8 mouse cellular contexts compared by ENCODE assay signal in genomic region chr10:42278307-42278850, GRCm38 (mm10). TPM values are rescaled to one million over a fixed set of nuclear protein-coding genes. Genes with fewer than 3 reads are reported as not detected.
DNase-seq lines count a peak whose midpoint lies in the region; ATAC-seq and TF ChIP-seq lines count a peak whose summit lies in the region.

No protein-coding gene starts in this region.

- no peak for TF ChIP-seq POLR2A in heart, adult 2 months (IDR thresholded peaks at IDR 0.05; ENCODE audit: insufficient read depth, low read depth, low read length)
- TF ChIP-seq POLR2A in CH12.LX (IDR thresholded peaks at IDR 0.05; ENCODE audit: low read depth, low read length), result no peak

- ATAC-seq in forebrain, embryonic 14.5 days, result no peak; the same call in 1 of the 2 replicates
- no peak for ATAC-seq in liver, embryonic 14.5 days (ENCODE audit: insufficient read depth)

- peak overlapping the region; percentile 67 for H3K4me2 ChIP-seq in CH12.LX (ENCODE audit: insufficient read depth, low read depth, poor library complexity, severe bottlenecking)
- H3K4me2 ChIP-seq in forebrain, embryonic 14.5 days (ENCODE audit: low read length), result peak overlapping the region; percentile 99
- peak overlapping the region; percentile 98 for H3K4me2 ChIP-seq in liver, embryonic 14.5 days (ENCODE audit: low read depth)

- no peak for TF ChIP-seq CTCF in heart, adult 2 months (IDR thresholded peaks at IDR 0.05)
- no peak for TF ChIP-seq CTCF in CH12.LX (conservative IDR thresholded peaks at IDR 0.05 in 1 of 2, IDR thresholded peaks at IDR 0.05 in 1 of 2; ENCODE audit: low read depth in 2 of 2, low read length in 2 of 2)
- no peak for TF ChIP-seq CTCF in liver, embryonic 14.5 days (IDR thresholded peaks at IDR 0.05; ENCODE audit: low read depth)

- H3K4me1 ChIP-seq in heart, adult 2 months (ENCODE audit: control insufficient read depth, insufficient read depth, low read length), result peaks cover 2% of the 10 kb centered on the region
- H3K4me1 ChIP-seq in CH12.LX (ENCODE audit: control insufficient read depth in 1 of 2, insufficient read depth in 2 of 2), result peaks cover 8 to 19% of the 10 kb centered on the region in 2 experiments
- H3K4me1 ChIP-seq in forebrain, embryonic 14.5 days (ENCODE audit: control insufficient read depth, insufficient read depth, low read length), result peaks cover 15% of the 10 kb centered on the region
- H3K4me1 ChIP-seq in liver, embryonic 14.5 days (replicated peaks; ENCODE audit: control insufficient read depth in 2 of 2, insufficient read depth in 2 of 2, low read length in 1 of 2), result peaks cover 4 to 6% of the 10 kb centered on the region in 2 experiments

- H3K79me2 ChIP-seq in heart, adult 2 months (replicated peaks; ENCODE audit: control insufficient read depth, insufficient read depth, low read length), result 0 out of 2 replicates have a peak, but pooled peaks cover 3% of the 10 kb centered on the region
- peaks cover 12% of the 10 kb centered on the region for H3K79me2 ChIP-seq in CH12.LX (replicated peaks; ENCODE audit: control insufficient read depth, extremely low read depth, insufficient read depth, poor library complexity, severe bottlenecking)

- no peaks in the 10 kb centered on the region for H3K27me3 ChIP-seq in heart, adult 2 months (ENCODE audit: control insufficient read depth, insufficient read depth, low read length)
- H3K27me3 ChIP-seq in CH12.LX (replicated peaks), result no peaks in the 10 kb centered on the region
- 0 out of 2 replicates have a peak, but pooled peaks cover 3% of the 10 kb centered on the region for H3K27me3 ChIP-seq in forebrain, embryonic 14.5 days (replicated peaks; ENCODE audit: control insufficient read depth, insufficient read depth, low read length)
- no peaks in the 10 kb centered on the region for H3K27me3 ChIP-seq in liver, embryonic 14.5 days (ENCODE audit: control insufficient read depth, insufficient read depth, low read length)

- DNase-seq in heart, adult 2 months, result peak in 1 of 2 experiments; percentile 40
- DNase-seq in heart, postnatal 10 days, result no peak
- DNase-seq in CH12.LX (ENCODE audit: extremely low read depth), result no peak
- DNase-seq in forebrain, embryonic 14.5 days (ENCODE audit: low spot score), result no peak
- DNase-seq in liver, embryonic 14.5 days (ENCODE audit: low read depth in 3 of 3, low spot score in 3 of 3), result no peak
- no peak for DNase-seq in ovary, adult 18-20 months (ENCODE audit: low spot score)
- DNase-seq in thymus, postnatal 14 days, result no peak
- no peak for DNase-seq in yolk sac, embryonic 10.5 days (ENCODE audit: low spot score)

- dilution Hi-C loops in CH12.LX (cut with MboI; ENCODE audit: extremely low pct_ligation_motif_present, extremely low pct_unique_long_range_greater_than_20kb, low sequenced_read_pairs), result no loop called here

- TF ChIP-seq RAD21 in CH12.LX (IDR thresholded peaks at IDR 0.05; ENCODE audit: low read depth, low read length), result no peak

- 0 out of 2 replicates have a peak, but pooled peaks have one; percentile 0 for TF ChIP-seq EP300 in heart, adult 2 months (IDR thresholded peaks at IDR 0.05; ENCODE audit: insufficient read depth, low read depth, low read length)
- no peak for TF ChIP-seq EP300 in CH12.LX (IDR thresholded peaks at IDR 0.05; ENCODE audit: low read length)
- TF ChIP-seq EP300 in liver, embryonic 14.5 days (IDR thresholded peaks at IDR 0.05; ENCODE audit: low read depth), result no peak

- peak overlapping the region; percentile 90 for H3K4me3 ChIP-seq in heart, adult 2 months
- H3K4me3 ChIP-seq in CH12.LX (replicated peaks in 1 of 3; ENCODE audit: low read depth in 2 of 3, low read length in 2 of 3, poor library complexity in 1 of 3), result peak overlapping the region; percentile 62 to 88 (median 82)
- peak overlapping the region; percentile 80 for H3K4me3 ChIP-seq in forebrain, embryonic 14.5 days (ENCODE audit: low read depth, low read length)
- H3K4me3 ChIP-seq in liver, embryonic 14.5 days (ENCODE audit: insufficient read depth in 1 of 2, low read depth in 2 of 2, low read length in 2 of 2), result peak overlapping the region; percentile 63 to 95

- peak overlapping the region; percentile 100 for H3K27ac ChIP-seq in heart, adult 2 months
- no peak overlapping the region for H3K27ac ChIP-seq in CH12.LX (ENCODE audit: insufficient read depth, low read depth)
- H3K27ac ChIP-seq in forebrain, embryonic 14.5 days (ENCODE audit: low read depth, low read length), result peak overlapping the region; percentile 98
- no peak overlapping the region for H3K27ac ChIP-seq in liver, embryonic 14.5 days

- H3K36me3 ChIP-seq in heart, adult 2 months (ENCODE audit: control insufficient read depth, insufficient read depth, low read length), result peaks cover 2% of the 10 kb centered on the region
- H3K36me3 ChIP-seq in CH12.LX (replicated peaks in 1 of 2; ENCODE audit: control insufficient read depth in 1 of 2, insufficient read depth in 1 of 2, low read length in 1 of 2), result peaks cover 10 to 16% of the 10 kb centered on the region in 2 experiments
- H3K36me3 ChIP-seq in forebrain, embryonic 14.5 days (ENCODE audit: control insufficient read depth, insufficient read depth, low read length), result no peaks in the 10 kb centered on the region
- H3K36me3 ChIP-seq in liver, embryonic 14.5 days (replicated peaks; ENCODE audit: control insufficient read depth, insufficient read depth, low read depth), result peaks cover 15% of the 10 kb centered on the region

- intact Hi-C loops in heart, adult 2 months (cut with DNase I), result loop anchor here (5.0 kb wide), 3 partner anchors 206 to 466 kb away; no protein-coding TSS in a partner anchor
- intact Hi-C loops in heart, postnatal 10 days (cut with DNase I), result loop anchor here (5.0 kb wide), 4 partner anchors 206 to 466 kb away; no protein-coding TSS in a partner anchor

- WGBS in heart, adult 2 months, result 4% methylated on average over 38 of the region's 38 CpGs
- WGBS in forebrain, embryonic 14.5 days, result 1% methylated on average over 35 of the region's 38 CpGs
- WGBS in liver, embryonic 14.5 days (ENCODE audit: insufficient replicate concordance), result 4% methylated on average over 38 of the region's 38 CpGs

- H3K9ac ChIP-seq in heart, adult 2 months (ENCODE audit: low read depth, low read length), result peak overlapping the region; percentile 82
- peak overlapping the region; percentile 58 for H3K9ac ChIP-seq in CH12.LX (ENCODE audit: insufficient read depth, low read depth)
- peak overlapping the region; percentile 66 for H3K9ac ChIP-seq in forebrain, embryonic 14.5 days (ENCODE audit: low read length)
- peak overlapping the region; percentile 73 for H3K9ac ChIP-seq in liver, embryonic 14.5 days (replicated peaks)

- in situ Hi-C loops in CH12.LX (cut with MboI; ENCODE audit: low pct_ligation_motif_present, low pct_unique_long_range_greater_than_20kb, low sequenced_read_pairs), result no loop called here

- H3K9me3 ChIP-seq in CH12.LX (replicated peaks; ENCODE audit: low read length), result peaks cover 13% of the 10 kb centered on the region
- H3K9me3 ChIP-seq in forebrain, embryonic 14.5 days (replicated peaks; ENCODE audit: control insufficient read depth, low read length), result no peaks in the 10 kb centered on the region
- H3K9me3 ChIP-seq in liver, embryonic 14.5 days (ENCODE audit: control insufficient read depth, low read length), result no peaks in the 10 kb centered on the region

TF ChIP-seq in CH12.LX, 34 proteins besides CTCF, POLR2A, EP300 and RAD21:
- no peak for TF ChIP-seq ELF1 (IDR thresholded peaks at IDR 0.05; ENCODE audit: low read depth, low read length)
- TF ChIP-seq MXI1 (IDR thresholded peaks at IDR 0.05; ENCODE audit: low read depth, low read length), result peak; percentile 17; the same call in 1 of the 2 replicates
- TF ChIP-seq BHLHE40 (IDR thresholded peaks at IDR 0.05; ENCODE audit: low read depth, low read length), result no peak

RNA-seq across cellular contexts. Expression of gene Foxo3, which starts 1.8 kb away (rescaled TPM):
- total RNA-seq in heart, adult 2 months (2021), result 10 to 100 TPM; 72.5 to 89.5 TPM
- polyA plus RNA-seq in heart, adult 2 months (2012; rRNA removed), result 26.7 and 32.7 TPM in 2 replicates
- total RNA-seq in heart, postnatal 10 days (2021), result 10 to 100 TPM; 44.1 to 68.3 TPM
- total RNA-seq in CH12.LX (2012; rRNA removed) (13.0 and 18.2 TPM in 2 replicates), CH12.LX (2014; rRNA removed) (8.8 and 9.2 TPM in 2 replicates)
- 10.7 and 12.6 TPM in 2 replicates for polyA plus RNA-seq in CH12.LX (2012; ENCODE audit: insufficient read length, low read depth)
- 5.4 and 5.6 TPM in 2 replicates for polyA plus RNA-seq in forebrain, embryonic 14.5 days (2014; fragmentation: Nextera tagmentation; extraction: Ambion mirVana)
- polyA plus RNA-seq in liver, embryonic 14.5 days (2012; rRNA removed), result 15.6 and 15.9 TPM in 2 replicates
- 17.6 and 19.3 TPM in 2 replicates for polyA plus RNA-seq in liver, embryonic 14.5 days (2014; fragmentation: Nextera tagmentation; extraction: Ambion mirVana)

Comparison
In these comparisons a context has a peak if more than half of its experiments do, and no peak if none do; other contexts are left out.
1. H3K27ac ChIP-seq: peak in heart, adult 2 months (single experiment) and forebrain, embryonic 14.5 days (single experiment); none in CH12.LX (single experiment) and liver, embryonic 14.5 days (single experiment).
2. Peak in every context shown above with its lines, with median percentiles within 50 percentile points of each other: H3K4me3 ChIP-seq, H3K9ac ChIP-seq and H3K4me2 ChIP-seq.